Mouse (Mus musculus): Measurements from ENCODE around the gene Adh4. TPM values are rescaled to one million over a fixed set of nuclear protein-coding genes. Genes with fewer than 3 reads are reported as not detected.
A peak's percentile ranks its signal among the peaks of the same experiment; 100 is the strongest.

The Adh4 gene
- polyA plus RNA-seq, 1 experiment, result not detected

DNA sequence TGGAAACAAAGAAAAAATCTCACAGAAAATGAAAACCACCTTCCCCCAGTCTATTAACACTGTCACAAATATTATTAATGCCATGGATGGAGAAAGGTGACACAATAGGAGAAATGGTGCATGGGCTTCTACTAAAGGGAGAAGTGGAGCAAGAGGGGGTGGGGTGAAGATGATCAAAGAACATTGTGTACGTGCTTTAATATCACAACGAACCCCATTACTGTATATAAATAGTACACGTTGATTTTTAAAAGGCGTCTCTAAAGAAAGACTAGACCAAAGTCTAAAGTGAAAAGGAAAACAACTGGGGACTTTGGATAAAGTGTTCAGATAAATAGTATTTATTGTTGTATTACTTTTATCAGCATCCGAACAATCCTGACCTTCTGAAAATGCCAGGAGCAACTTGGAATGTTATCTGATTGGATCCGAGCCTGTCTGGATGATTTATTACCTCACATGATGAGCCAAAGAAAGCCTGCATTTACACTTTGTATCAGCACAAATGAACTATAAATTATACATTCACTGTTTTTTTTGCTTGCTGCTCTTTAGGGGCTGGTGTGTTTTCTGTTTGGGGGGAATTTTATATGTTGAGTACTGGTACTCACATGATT, 15.2 kb downstream of the Adh4 start:
- Histone ChIP-seq H3K4me3 (ENCODE audit: low read depth, low read length) (no peak overlapping the region), H3K27me3 (ENCODE audit: control insufficient read depth, insufficient read depth, low read length, poor library complexity, severe bottlenecking) (no peaks in the 10 kb centered on the region), H3K9me3 (replicated peaks; ENCODE audit: control insufficient read depth, insufficient read depth, low read length, poor library complexity, severe bottlenecking) (peaks cover 9% of the 10 kb centered on the region), H3K4me1 (ENCODE audit: control insufficient read depth, insufficient read depth, low read length) (no peaks in the 10 kb centered on the region), H3K36me3 (ENCODE audit: control insufficient read depth, insufficient read depth, low read length, poor library complexity, severe bottlenecking) (no peaks in the 10 kb centered on the region), H3K27ac (ENCODE audit: insufficient read depth, low read length) (no peak overlapping the region), H3K9ac (ENCODE audit: low read depth, poor library complexity, severe bottlenecking) (no peak overlapping the region)
- TF ChIP-seq POLR2A (IDR thresholded peaks at IDR 0.05; ENCODE audit: insufficient read depth, low read length), result no peak
- no peak for TF ChIP-seq CTCF (IDR thresholded peaks at IDR 0.05; ENCODE audit: low read depth, low read length)
- TF ChIP-seq EP300 (IDR thresholded peaks at IDR 0.05; ENCODE audit: insufficient read depth, low read depth, low read length), result no peak

- no peaks in the 10 kb centered on the region for H3K4me1 ChIP-seq (ENCODE audit: control insufficient read depth, insufficient read depth, low read length)
- no peak overlapping the region for H3K9ac ChIP-seq (ENCODE audit: low read depth, poor library complexity, severe bottlenecking)
- H3K36me3 ChIP-seq (ENCODE audit: control insufficient read depth, insufficient read depth, low read length, poor library complexity, severe bottlenecking), result no peaks in the 10 kb centered on the region
- TF ChIP-seq EP300 (IDR thresholded peaks at IDR 0.05; ENCODE audit: insufficient read depth, low read depth, low read length), result no peak
- TF ChIP-seq POLR2A (IDR thresholded peaks at IDR 0.05; ENCODE audit: insufficient read depth, low read length), result no peak
- no peak for TF ChIP-seq CTCF (IDR thresholded peaks at IDR 0.05; ENCODE audit: low read depth, low read length)
- peaks cover 17% of the 10 kb centered on the region for H3K9me3 ChIP-seq (replicated peaks; ENCODE audit: control insufficient read depth, insufficient read depth, low read length, poor library complexity, severe bottlenecking)
- no peak overlapping the region for H3K4me3 ChIP-seq (ENCODE audit: low read depth, low read length)
- H3K27me3 ChIP-seq (ENCODE audit: control insufficient read depth, insufficient read depth, low read length, poor library complexity, severe bottlenecking), result no peaks in the 10 kb centered on the region
- no peak overlapping the region for H3K27ac ChIP-seq (ENCODE audit: insufficient read depth, low read length)
These were observed 16.6 kb downstream of the Adh4 start for GRCm38 (mm10) chr3:138431835-138432234.

GRCm38 (mm10) chr3:138438716-138439115, 23.4 kb downstream of the Adh4 start:
- Histone ChIP-seq H3K27ac (ENCODE audit: insufficient read depth, low read length) (no peak overlapping the region), H3K4me3 (ENCODE audit: low read depth, low read length) (no peak overlapping the region), H3K36me3 (ENCODE audit: control insufficient read depth, insufficient read depth, low read length, poor library complexity, severe bottlenecking) (no peaks in the 10 kb centered on the region), H3K4me1 (ENCODE audit: control insufficient read depth, insufficient read depth, low read length) (no peaks in the 10 kb centered on the region), H3K9ac (ENCODE audit: low read depth, poor library complexity, severe bottlenecking) (no peak overlapping the region), H3K27me3 (ENCODE audit: control insufficient read depth, insufficient read depth, low read length, poor library complexity, severe bottlenecking) (no peaks in the 10 kb centered on the region), H3K9me3 (replicated peaks; ENCODE audit: control insufficient read depth, insufficient read depth, low read length, poor library complexity, severe bottlenecking) (peaks cover 15% of the 10 kb centered on the region)
- TF ChIP-seq CTCF (IDR thresholded peaks at IDR 0.05; ENCODE audit: low read depth, low read length), result no peak
- TF ChIP-seq EP300 (IDR thresholded peaks at IDR 0.05; ENCODE audit: insufficient read depth, low read depth, low read length), result no peak
- no peak for TF ChIP-seq POLR2A (IDR thresholded peaks at IDR 0.05; ENCODE audit: insufficient read depth, low read length)

GRCm38 (mm10) chr3:138442203-138442602, 26.9 kb downstream of the Adh4 start:
- Histone ChIP-seq H3K9ac (ENCODE audit: low read depth, poor library complexity, severe bottlenecking) (peak overlapping the region; percentile 79), H3K4me3 (ENCODE audit: low read depth, low read length) (peak overlapping the region; percentile 84), H3K4me1 (ENCODE audit: control insufficient read depth, insufficient read depth, low read length) (no peaks in the 10 kb centered on the region), H3K27ac (ENCODE audit: insufficient read depth, low read length) (peak overlapping the region; percentile 49; the same call in 1 of the 2 replicates), H3K27me3 (ENCODE audit: control insufficient read depth, insufficient read depth, low read length, poor library complexity, severe bottlenecking) (no peaks in the 10 kb centered on the region), H3K9me3 (replicated peaks; ENCODE audit: control insufficient read depth, insufficient read depth, low read length, poor library complexity, severe bottlenecking) (peaks cover 3% of the 10 kb centered on the region), H3K36me3 (ENCODE audit: control insufficient read depth, insufficient read depth, low read length, poor library complexity, severe bottlenecking) (peaks cover 22% of the 10 kb centered on the region)
- TF ChIP-seq CTCF (IDR thresholded peaks at IDR 0.05; ENCODE audit: low read depth, low read length) (no peak), EP300 (IDR thresholded peaks at IDR 0.05; ENCODE audit: insufficient read depth, low read depth, low read length) (no peak), POLR2A (IDR thresholded peaks at IDR 0.05; ENCODE audit: insufficient read depth, low read length) (no peak)

DNA sequence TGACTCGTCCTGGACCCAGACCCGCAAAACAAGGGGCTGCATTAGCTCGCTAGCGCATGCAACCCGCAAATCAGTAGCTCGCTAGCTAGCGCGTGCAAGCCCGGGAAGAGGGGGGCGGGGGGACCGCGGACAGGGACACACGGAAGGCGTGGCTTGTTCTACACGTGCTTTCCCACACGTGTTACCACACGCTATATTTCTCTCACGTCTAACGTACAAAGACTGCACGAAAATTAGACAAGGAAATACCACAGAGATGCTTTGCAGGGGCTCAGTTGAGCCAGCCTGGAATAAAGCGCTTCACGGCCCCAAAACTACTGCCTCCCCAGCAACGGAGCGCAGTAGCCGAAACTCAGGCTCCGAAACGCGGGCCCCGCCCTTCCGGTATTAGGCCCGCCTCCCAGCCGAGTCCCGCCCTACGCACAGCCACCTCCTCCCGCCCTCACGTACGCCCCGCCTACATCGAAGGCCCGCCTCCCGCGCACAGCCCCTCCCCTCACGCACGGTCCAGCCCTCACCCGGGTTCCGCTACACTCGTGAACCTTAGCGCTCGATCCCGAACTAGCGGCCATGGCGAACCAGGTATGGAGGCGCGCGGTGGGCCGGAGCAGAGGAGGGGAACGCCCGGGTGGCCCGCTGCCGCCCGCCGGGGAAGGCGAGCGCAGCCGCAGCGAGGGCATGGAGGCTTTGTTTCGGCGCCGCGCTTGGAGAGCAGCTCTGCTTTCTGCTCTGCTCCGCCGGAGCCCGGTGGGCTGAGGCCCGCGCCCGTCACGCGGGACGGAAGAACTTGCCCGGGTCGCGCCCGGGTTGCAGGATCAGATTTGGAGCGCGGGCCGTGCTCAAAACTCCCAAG, 27.6 kb downstream of the Adh4 start, which contains the start of gene Adh5:
Gene Adh5, plus strand, starts transcription at position 482 of the 853 bp plus-strand sequence.
- Histone ChIP-seq H3K9me3 (replicated peaks; ENCODE audit: control insufficient read depth, insufficient read depth, low read length, poor library complexity, severe bottlenecking) (no peaks in the 10 kb centered on the region; the same call in 1 of the 2 replicates), H3K27me3 (ENCODE audit: control insufficient read depth, insufficient read depth, low read length, poor library complexity, severe bottlenecking) (no peaks in the 10 kb centered on the region), H3K9ac (ENCODE audit: low read depth, poor library complexity, severe bottlenecking) (peak within 1 kb of the TSS; percentile 79), H3K4me1 (ENCODE audit: control insufficient read depth, insufficient read depth, low read length) (no peaks in the 10 kb centered on the region), H3K27ac (ENCODE audit: insufficient read depth, low read length) (peak within 1 kb of the TSS; percentile 49; the same call in 1 of the 2 replicates), H3K4me3 (ENCODE audit: low read depth, low read length) (peak within 1 kb of the TSS; percentile 93), H3K36me3 (ENCODE audit: control insufficient read depth, insufficient read depth, low read length, poor library complexity, severe bottlenecking) (peaks cover 28% of the 10 kb centered on the region)
- TF ChIP-seq CTCF (IDR thresholded peaks at IDR 0.05; ENCODE audit: low read depth, low read length) (no peak), POLR2A (IDR thresholded peaks at IDR 0.05; ENCODE audit: insufficient read depth, low read length) (peak; percentile 64), EP300 (IDR thresholded peaks at IDR 0.05; ENCODE audit: insufficient read depth, low read depth, low read length) (peak; percentile 44; the same call in 1 of the 2 replicates)

GRCm38 (mm10) chr3:138443465-138443771, 28.2 kb downstream of the Adh4 start:
- peak overlapping the region; percentile 93 for H3K4me3 ChIP-seq (ENCODE audit: low read depth, low read length)
- H3K27ac ChIP-seq (ENCODE audit: insufficient read depth, low read length), result no peak overlapping the region
- peak overlapping the region; percentile 79 for H3K9ac ChIP-seq (ENCODE audit: low read depth, poor library complexity, severe bottlenecking)
- H3K4me1 ChIP-seq (ENCODE audit: control insufficient read depth, insufficient read depth, low read length), result no peaks in the 10 kb centered on the region
- no peaks in the 10 kb centered on the region; the same call in 1 of the 2 replicates for H3K9me3 ChIP-seq (replicated peaks; ENCODE audit: control insufficient read depth, insufficient read depth, low read length, poor library complexity, severe bottlenecking)
- TF ChIP-seq CTCF (IDR thresholded peaks at IDR 0.05; ENCODE audit: low read depth, low read length) (no peak), EP300 (IDR thresholded peaks at IDR 0.05; ENCODE audit: insufficient read depth, low read depth, low read length) (no peak), POLR2A (IDR thresholded peaks at IDR 0.05; ENCODE audit: insufficient read depth, low read length) (no peak)
- H3K36me3 ChIP-seq (ENCODE audit: control insufficient read depth, insufficient read depth, low read length, poor library complexity, severe bottlenecking), result peaks cover 34% of the 10 kb centered on the region
- no peaks in the 10 kb centered on the region for H3K27me3 ChIP-seq (ENCODE audit: control insufficient read depth, insufficient read depth, low read length, poor library complexity, severe bottlenecking)
